Mouse (Mus musculus) intestine, embryonic 16.5 days (tissue): ENCODE measurements around the gene Pnpla3. TPM values are rescaled to one million over a fixed set of nuclear protein-coding genes. Genes with fewer than 3 reads are reported as not detected.

ENCODE experiments used
- ATAC-seq: fragments of 200-750 bp; cut with Nextera tagmentation; 2 replicates; pipeline ENCODE4 v1.8.0; 2017; ENCODE audit warnings: moderate TSS enrichment, moderate library complexity
- H3K27ac ChIP-seq: fragments of 300-500 bp; sonication (generic); 2 replicates; pipeline ENCODE4 v1.5.1; 2014; ENCODE audit warnings: mild to moderate bottlenecking, low read length
- H3K27me3 ChIP-seq: fragments of 300-500 bp; sonication (generic); replicated peaks from 2 replicates; pipeline ENCODE4 v1.6.1; 2014; ENCODE audit warnings: low read length, control low read depth, mixed read lengths; ENCODE audit not compliant: control insufficient read depth, insufficient read depth
- H3K36me3 ChIP-seq: fragments of 300-500 bp; sonication (generic); 2 replicates; pipeline ENCODE4 v1.6.1; 2014; ENCODE audit warnings: low read length, control low read depth; ENCODE audit not compliant: control insufficient read depth, insufficient read depth
- H3K4me1 ChIP-seq: fragments of 300-500 bp; sonication (generic); 2 replicates; pipeline ENCODE4 v1.6.1; 2014; ENCODE audit warnings: low read length, control low read depth, mixed read lengths; ENCODE audit not compliant: control insufficient read depth, insufficient read depth
- H3K4me2 ChIP-seq: fragments of 300-500 bp; sonication (generic); 2 replicates; pipeline ENCODE4 v1.6.1; 2014; ENCODE audit warnings: low read depth, low read length, control low read depth
- H3K4me3 ChIP-seq: fragments of 300-500 bp; sonication (generic); 2 replicates; pipeline ENCODE4 v1.5.1; 2014; ENCODE audit warnings: mild to moderate bottlenecking, low read length
- H3K9ac ChIP-seq: fragments of 300-500 bp; sonication (generic); 2 replicates; pipeline ENCODE4 v1.6.1; 2014; ENCODE audit warnings: low read depth, low read length
- H3K9me3 ChIP-seq: fragments of 300-500 bp; sonication (generic); 2 replicates; pipeline ENCODE4 v1.6.1; 2016; ENCODE audit warnings: low read length, control low read depth; ENCODE audit not compliant: control insufficient read depth
- WGBS: fragments of 180-500 bp; shearing (Covaris S2); extraction: QIAGEN DNeasy Blood & Tissue Kit; methylation state at CpG from one replicate; pipeline ENCODE4 v1.1.7; 2014; 5-methylcytosine and 5-hydroxymethylcytosine counted together
- polyA plus RNA-seq: library from polyadenylated mRNA; unstranded; fragments of >200 nt; fragmentation: Nextera tagmentation; extraction: Ambion mirVana; gene quantifications from 2 replicates; pipeline ENCODE4 v1.2.1, GENCODE M21; 2015

Pnpla3 gene
- polyA plus RNA-seq, 1 experiment from 2014 or later: 0.95 TPM

GRCm38 (mm10) chr15:84168170-84169161 is 829 bp downstream of the Pnpla3 start:
- Histone ChIP-seq H3K9me3 (no peaks in the 10 kb centered on the region), H3K4me3 (peak overlapping the region; percentile 59), H3K4me2 (peak overlapping the region; percentile 100), H3K27me3 (no peaks in the 10 kb centered on the region), H3K9ac (peak overlapping the region; percentile 70), H3K27ac (no peak overlapping the region), H3K4me1 (peaks cover 20% of the 10 kb centered on the region), H3K36me3 (no peaks in the 10 kb centered on the region)
- WGBS: 2% methylated on average over 28 of the region's 28 CpGs
- peak; percentile 30 for ATAC-seq

GRCm38 (mm10) chr15:84169511-84169910 is 1.9 kb downstream of the Pnpla3 start:
- H3K4me1 ChIP-seq: peaks cover 20% of the 10 kb centered on the region
- no peak overlapping the region for H3K27ac ChIP-seq
- H3K9me3 ChIP-seq: no peaks in the 10 kb centered on the region
- H3K27me3 ChIP-seq: no peaks in the 10 kb centered on the region
- H3K36me3 ChIP-seq: no peaks in the 10 kb centered on the region
- no peak overlapping the region for H3K4me3 ChIP-seq
- WGBS: 56% methylated on average over 1 of the region's 1 CpGs
- no peak overlapping the region for H3K9ac ChIP-seq
- no peak for ATAC-seq
- H3K4me2 ChIP-seq: no peak overlapping the region

- Histone ChIP-seq H3K9ac (no peak overlapping the region), H3K27ac (no peak overlapping the region), H3K4me3 (no peak overlapping the region), H3K4me1 (peaks cover 20% of the 10 kb centered on the region), H3K4me2 (no peak overlapping the region), H3K9me3 (no peaks in the 10 kb centered on the region), H3K27me3 (no peaks in the 10 kb centered on the region), H3K36me3 (no peaks in the 10 kb centered on the region)
- ATAC-seq: no peak
- 81% methylated on average over 7 of the region's 7 CpGs for WGBS
Measured at GRCm38 (mm10) chr15:84171166-84171565, 3.5 kb downstream of the Pnpla3 start.

- 88% methylated on average over 9 of the region's 9 CpGs for WGBS
Measured at GRCm38 (mm10) chr15:84178733-84179132, 11.1 kb downstream of the Pnpla3 start.

GRCm38 (mm10) chr15:84182000-84182399 is 14.4 kb downstream of the Pnpla3 start:
- Histone ChIP-seq H3K4me2 (no peak overlapping the region), H3K9me3 (no peaks in the 10 kb centered on the region), H3K27ac (no peak overlapping the region), H3K4me1 (no peaks in the 10 kb centered on the region; the same call in 1 of the 2 replicates), H3K36me3 (no peaks in the 10 kb centered on the region), H3K9ac (no peak overlapping the region), H3K27me3 (no peaks in the 10 kb centered on the region), H3K4me3 (no peak overlapping the region)
- WGBS: 68% methylated on average over 6 of the region's 6 CpGs
- ATAC-seq: no peak

More at GRCm38 (mm10) chr15:84178733-84179132, 11.1 kb downstream of the Pnpla3 start:
- H3K9me3 ChIP-seq: no peaks in the 10 kb centered on the region
- H3K27ac ChIP-seq: no peak overlapping the region
- no peaks in the 10 kb centered on the region; the same call in 1 of the 2 replicates for H3K4me1 ChIP-seq
- H3K4me2 ChIP-seq: no peak overlapping the region
- no peaks in the 10 kb centered on the region for H3K27me3 ChIP-seq
- no peak for ATAC-seq
- H3K9ac ChIP-seq: no peak overlapping the region
- H3K36me3 ChIP-seq: no peaks in the 10 kb centered on the region
- H3K4me3 ChIP-seq: no peak overlapping the region

GRCm38 (mm10) chr15:84183967-84184366 is 16.3 kb downstream of the Pnpla3 start:
- Histone ChIP-seq H3K27me3 (no peaks in the 10 kb centered on the region), H3K9me3 (no peaks in the 10 kb centered on the region), H3K27ac (no peak overlapping the region), H3K4me3 (no peak overlapping the region), H3K4me1 (no peaks in the 10 kb centered on the region; the same call in 1 of the 2 replicates), H3K36me3 (no peaks in the 10 kb centered on the region), H3K4me2 (no peak overlapping the region), H3K9ac (no peak overlapping the region)
- 29% methylated on average over 1 of the region's 1 CpGs for WGBS
- no peak for ATAC-seq

- Histone ChIP-seq H3K27me3 (no peaks in the 10 kb centered on the region), H3K36me3 (no peaks in the 10 kb centered on the region), H3K4me3 (no peak overlapping the region), H3K4me1 (no peaks in the 10 kb centered on the region; the same call in 1 of the 2 replicates), H3K27ac (no peak overlapping the region), H3K9me3 (no peaks in the 10 kb centered on the region), H3K9ac (no peak overlapping the region), H3K4me2 (no peak overlapping the region)
- 49% methylated on average over 4 of the region's 4 CpGs for WGBS
- no peak for ATAC-seq
Measured at GRCm38 (mm10) chr15:84186196-84186595, 18.6 kb downstream of the Pnpla3 start.

- no peak for ATAC-seq
- H3K4me1 ChIP-seq: peaks cover 11% of the 10 kb centered on the region; the same call in 1 of the 2 replicates
- 47% methylated on average over 2 of the region's 2 CpGs for WGBS
- H3K27ac ChIP-seq: no peak overlapping the region
- H3K4me3 ChIP-seq: no peak overlapping the region
- no peaks in the 10 kb centered on the region for H3K9me3 ChIP-seq
- no peaks in the 10 kb centered on the region for H3K36me3 ChIP-seq
- no peak overlapping the region for H3K4me2 ChIP-seq
- H3K9ac ChIP-seq: no peak overlapping the region
- no peaks in the 10 kb centered on the region for H3K27me3 ChIP-seq
Measured at GRCm38 (mm10) chr15:84188887-84189530, 21.4 kb downstream of the Pnpla3 start.

GRCm38 (mm10) chr15:84189881-84190280 is 22.2 kb downstream of the Pnpla3 start:
- Histone ChIP-seq H3K4me3 (no peak overlapping the region), H3K36me3 (no peaks in the 10 kb centered on the region), H3K9ac (no peak overlapping the region), H3K4me2 (no peak overlapping the region), H3K27ac (no peak overlapping the region), H3K9me3 (no peaks in the 10 kb centered on the region), H3K4me1 (peaks cover 11% of the 10 kb centered on the region; the same call in 1 of the 2 replicates), H3K27me3 (no peaks in the 10 kb centered on the region)
- 41% methylated on average over 3 of the region's 3 CpGs for WGBS
- no peak for ATAC-seq
